Mouse (Mus musculus) neural tube, embryonic 10.5 days (tissue): Measurements from ENCODE around the gene Zfp592.
"Not testable (repeated sequence)": the region's sequence is repeated elsewhere in the genome, so short reads cannot be mapped to it uniquely, and the experiment has no call there.

Experiments used
- DNase-seq: peaks from one replicate; pipeline ENCODE4 v3.0.0-alpha.2; 2017; ENCODE audit warnings: low spot score; ENCODE audit errors: extremely low spot score

Gene Zfp592

GRCm38 (mm10) chr7:80992980-80993833 is at the start of gene Zfp592:
Gene Zfp592 (plus strand): TSS chr7:80993681.
- peak; percentile 90 for DNase-seq

GRCm38 (mm10) chr7:80947445-80948350 is 45.8 kb upstream of the Zfp592 start, which contains the start of gene Sec11a:
Gene Sec11a (minus strand): TSS chr7:80947780.
- peak; percentile 97 for DNase-seq

GRCm38 (mm10) chr7:80951461-80951860 is 42.0 kb upstream of the Zfp592 start:
- no peak for DNase-seq

- no peak for DNase-seq
Observed at GRCm38 (mm10) chr7:80952140-80952539, 41.3 kb upstream of the Zfp592 start.

- DNase-seq: no peak
Observed at GRCm38 (mm10) chr7:80954251-80954650, 39.2 kb upstream of the Zfp592 start.

GRCm38 (mm10) chr7:80956891-80957290 is 36.6 kb upstream of the Zfp592 start:
- DNase-seq: no peak

- no peak for DNase-seq
Observed at GRCm38 (mm10) chr7:80959003-80959402, 34.5 kb upstream of the Zfp592 start.

- DNase-seq: no peak
Observed at GRCm38 (mm10) chr7:80962799-80963198, 30.7 kb upstream of the Zfp592 start.

GRCm38 (mm10) chr7:80970913-80971312 is 22.6 kb upstream of the Zfp592 start:
- DNase-seq: no peak

GRCm38 (mm10) chr7:80971419-80971818 is 22.1 kb upstream of the Zfp592 start:
- no peak for DNase-seq

GRCm38 (mm10) chr7:80972082-80972481 is 21.4 kb upstream of the Zfp592 start:
- no peak for DNase-seq

- not testable (repeated sequence) for DNase-seq
Observed at GRCm38 (mm10) chr7:80972920-80973637, 20.4 kb upstream of the Zfp592 start.

- DNase-seq: not testable (repeated sequence)
Observed at GRCm38 (mm10) chr7:80973638-80974015, 19.9 kb upstream of the Zfp592 start.

GRCm38 (mm10) chr7:80980566-80980965 is 12.9 kb upstream of the Zfp592 start:
- no peak for DNase-seq

GRCm38 (mm10) chr7:80986458-80987187 is 6.9 kb upstream of the Zfp592 start:
- no peak for DNase-seq

- DNase-seq: no peak
Observed at GRCm38 (mm10) chr7:80987805-80988625, 5.5 kb upstream of the Zfp592 start.

GRCm38 (mm10) chr7:80990276-80990675 is 3.2 kb upstream of the Zfp592 start:
- DNase-seq: no peak

GRCm38 (mm10) chr7:80991589-80991988 is 1.9 kb upstream of the Zfp592 start:
- no peak for DNase-seq

- DNase-seq: no peak
Observed at GRCm38 (mm10) chr7:80992063-80992462, 1.4 kb upstream of the Zfp592 start.

GRCm38 (mm10) chr7:80992631-80992979 is 876 bp upstream of the Zfp592 start:
- DNase-seq: no peak
